Mouse (Mus musculus) CH12.LX (cell line): ENCODE measurements around the gene Tmc3. TPM values are rescaled to one million over a fixed set of nuclear protein-coding genes. Genes with fewer than 3 reads are reported as not detected.

Experiments used
- DNase-seq: peaks from one replicate; pipeline ENCODE4 v3.0.0-alpha.2; 2013; ENCODE audit errors: extremely low read depth
- H3K27ac ChIP-seq: 2 replicates; pipeline ENCODE4 v1.5.1; 2012; ENCODE audit warnings: low read depth, mild to moderate bottlenecking, control low read depth, moderate library complexity; ENCODE audit not compliant: insufficient read depth
- H3K27me3 ChIP-seq: replicated peaks from 2 replicates; pipeline ENCODE3; 2012; ENCODE audit warnings: inconsistent platforms
- H3K36me3 ChIP-seq, 2 experiments: replicated peaks in 1 of 2; 2 replicates each; pipeline versions ENCODE3 to v1.6.1; 2012; ENCODE audit warnings: inconsistent platforms in 1 of 2, low read length in 1 of 2, mild to moderate bottlenecking in 1 of 2, mixed read lengths in 1 of 2, moderate library complexity in 1 of 2; ENCODE audit not compliant: control insufficient read depth in 1 of 2, insufficient read depth in 1 of 2
- H3K4me1 ChIP-seq, 2 experiments: 2 replicates each; pipeline ENCODE4 v1.6.1; 2012; ENCODE audit warnings: inconsistent platforms in 1 of 2, moderate library complexity in 1 of 2; ENCODE audit not compliant: insufficient read depth in 2 of 2, control insufficient read depth in 1 of 2
- H3K4me2 ChIP-seq: 2 replicates; pipeline ENCODE4 v1.6.1; 2012; ENCODE audit warnings: low read depth, mild to moderate bottlenecking, control low read depth; ENCODE audit not compliant: poor library complexity, insufficient read depth, severe bottlenecking
- H3K4me3 ChIP-seq, 3 experiments: fragments of 150-350 bp in 1 of 3; sonication (generic) in 1 of 3; replicated peaks in 1 of 3; 2 replicates each; pipeline versions ENCODE3 to v1.5.1; 2011 to 2012; ENCODE audit warnings: low read depth in 2 of 3, low read length in 2 of 3, mild to moderate bottlenecking in 2 of 3, moderate library complexity in 2 of 3, control low read depth in 1 of 3, improper control_type of control experiment in 1 of 3, inconsistent platforms in 1 of 3, mixed read lengths in 1 of 3; ENCODE audit not compliant: poor library complexity in 1 of 3
- H3K79me2 ChIP-seq: replicated peaks from 2 replicates; pipeline ENCODE4 v1.6.1; 2012; ENCODE audit warnings: mild to moderate bottlenecking, moderate library complexity; ENCODE audit not compliant: control insufficient read depth, poor library complexity, insufficient read depth, severe bottlenecking; ENCODE audit errors: extremely low read depth
- H3K9ac ChIP-seq: 2 replicates; pipeline ENCODE4 v1.6.1; 2012; ENCODE audit warnings: low read depth, mild to moderate bottlenecking, control low read depth, moderate library complexity; ENCODE audit not compliant: insufficient read depth
- H3K9me3 ChIP-seq: replicated peaks from 2 replicates; pipeline ENCODE3; 2012; ENCODE audit warnings: low read length, inconsistent platforms, mixed read lengths
- BHLHE40 ChIP-seq: IDR thresholded peaks from 2 replicates; pipeline ENCODE4 v1.6.1; 2011; ENCODE audit warnings: mild to moderate bottlenecking, low read depth, low read length, improper control_type of control experiment
- CHD1 ChIP-seq: IDR thresholded peaks from 2 replicates; pipeline ENCODE4 v1.6.1; 2012; ENCODE audit warnings: low read depth, low read length, improper control_type of control experiment, inconsistent platforms
- CHD2 ChIP-seq: IDR thresholded peaks from 2 replicates; pipeline ENCODE4 v1.6.1; 2011; ENCODE audit warnings: low read length, improper control_type of control experiment
- CTCF ChIP-seq, 2 experiments: IDR thresholded peaks in 1 of 2; conservative IDR thresholded peaks in 1 of 2; 2 replicates each; pipeline ENCODE4 v1.5.1; 2011 to 2012; ENCODE audit warnings: low read depth in 2 of 2, low read length in 2 of 2, improper control_type of control experiment in 1 of 2, inconsistent platforms in 1 of 2, mild to moderate bottlenecking in 1 of 2, moderate library complexity in 1 of 2
- E2F4 ChIP-seq: IDR thresholded peaks from 2 replicates; pipeline ENCODE4 v1.6.1; 2011; ENCODE audit warnings: low read depth, low read length, improper control_type of control experiment; ENCODE audit not compliant: insufficient replicate concordance
- ELF1 ChIP-seq: IDR thresholded peaks from 2 replicates; pipeline ENCODE4 v1.6.1; 2014; ENCODE audit warnings: low read depth, mild to moderate bottlenecking, inconsistent platforms, low read length, improper control_type of control experiment
- EP300 ChIP-seq: IDR thresholded peaks from 2 replicates; pipeline ENCODE4 v1.6.1; 2011; ENCODE audit warnings: low read length, improper control_type of control experiment
- ETS1 ChIP-seq: conservative IDR thresholded peaks from 2 replicates; pipeline ENCODE4 v1.6.1; 2012; ENCODE audit warnings: low read depth, mild to moderate bottlenecking, inconsistent platforms, low read length, improper control_type of control experiment, moderate library complexity
- GABPA ChIP-seq: IDR thresholded peaks from 2 replicates; pipeline ENCODE4 v1.6.1; 2012; ENCODE audit warnings: low read depth, low read length, improper control_type of control experiment, inconsistent platforms; ENCODE audit not compliant: insufficient replicate concordance
- HCFC1 ChIP-seq: IDR thresholded peaks from 2 replicates; pipeline ENCODE4 v1.6.1; 2012; ENCODE audit warnings: low read depth, mild to moderate bottlenecking, inconsistent platforms, low read length, improper control_type of control experiment
- IRF4 ChIP-seq: IDR thresholded peaks from 2 replicates; pipeline ENCODE4 v1.6.1; 2014; ENCODE audit warnings: low read depth, mild to moderate bottlenecking, inconsistent platforms, low read length, improper control_type of control experiment
- JUN ChIP-seq: IDR thresholded peaks from 2 replicates; pipeline ENCODE4 v1.6.1; 2011; ENCODE audit warnings: low read depth, mild to moderate bottlenecking, low read length, improper control_type of control experiment, moderate library complexity; ENCODE audit not compliant: insufficient read depth
- JUND ChIP-seq: conservative IDR thresholded peaks from 2 replicates; pipeline ENCODE4 v1.6.1; 2011; ENCODE audit warnings: low read depth, low read length, improper control_type of control experiment
- KAT2A ChIP-seq: IDR thresholded peaks from 2 replicates; pipeline ENCODE4 v1.6.1; 2012; ENCODE audit warnings: low read length, improper control_type of control experiment, inconsistent platforms; ENCODE audit not compliant: insufficient replicate concordance
- MAFK ChIP-seq: IDR thresholded peaks from 2 replicates; pipeline ENCODE4 v1.6.1; 2011; ENCODE audit warnings: low read length, improper control_type of control experiment; ENCODE audit not compliant: insufficient replicate concordance
- MAX ChIP-seq: IDR thresholded peaks from 2 replicates; pipeline ENCODE4 v1.6.1; 2011; ENCODE audit warnings: low read length, improper control_type of control experiment
- MAZ ChIP-seq: IDR thresholded peaks from 2 replicates; pipeline ENCODE4 v1.6.1; 2012; ENCODE audit warnings: low read depth, mild to moderate bottlenecking, inconsistent platforms, low read length, improper control_type of control experiment, moderate library complexity
- MEF2A ChIP-seq: IDR thresholded peaks from 2 replicates; pipeline ENCODE4 v1.6.1; 2014; ENCODE audit warnings: low read depth, mild to moderate bottlenecking, inconsistent platforms, low read length, improper control_type of control experiment, borderline replicate concordance
- MXI1 ChIP-seq: IDR thresholded peaks from 2 replicates; pipeline ENCODE4 v1.6.1; 2011; ENCODE audit warnings: mild to moderate bottlenecking, low read depth, low read length, improper control_type of control experiment
- MYC ChIP-seq: IDR thresholded peaks from 2 replicates; pipeline ENCODE4 v1.6.1; 2011; ENCODE audit warnings: low read depth, mild to moderate bottlenecking, improper control_type of control experiment, low read length
- NELFE ChIP-seq: IDR thresholded peaks from 2 replicates; pipeline ENCODE4 v1.6.1; 2011; ENCODE audit warnings: low read depth, low read length, improper control_type of control experiment
- NRF1 ChIP-seq: IDR thresholded peaks from 2 replicates; pipeline ENCODE4 v1.6.1; 2014; ENCODE audit warnings: low read depth, mild to moderate bottlenecking, inconsistent platforms, low read length, improper control_type of control experiment, moderate library complexity
- PAX5 ChIP-seq: IDR thresholded peaks from 2 replicates; pipeline ENCODE4 v1.6.1; 2012; ENCODE audit warnings: low read length, inconsistent platforms, mixed read lengths
- POLR2A ChIP-seq: IDR thresholded peaks from 2 replicates; pipeline ENCODE4 v1.6.1; 2011; ENCODE audit warnings: low read depth, mild to moderate bottlenecking, improper control_type of control experiment, low read length
- POLR2AphosphoS2 ChIP-seq: IDR thresholded peaks from 2 replicates; pipeline ENCODE4 v1.6.1; 2011; ENCODE audit warnings: low read depth, low read length, improper control_type of control experiment
- RAD21 ChIP-seq: IDR thresholded peaks from 2 replicates; pipeline ENCODE4 v1.6.1; 2011; ENCODE audit warnings: low read depth, mild to moderate bottlenecking, low read length, improper control_type of control experiment, moderate library complexity
- RCOR1 ChIP-seq: conservative IDR thresholded peaks from 2 replicates; pipeline ENCODE4 v1.6.1; 2012; ENCODE audit warnings: low read depth, mild to moderate bottlenecking, inconsistent platforms, low read length, improper control_type of control experiment
- SIN3A ChIP-seq: IDR thresholded peaks from 2 replicates; pipeline ENCODE4 v1.6.1; 2012; ENCODE audit warnings: low read length, improper control_type of control experiment, inconsistent platforms
- SMC3 ChIP-seq: IDR thresholded peaks from 2 replicates; pipeline ENCODE4 v1.6.1; 2011; ENCODE audit warnings: low read depth, low read length, improper control_type of control experiment
- TBP ChIP-seq: conservative IDR thresholded peaks from 2 replicates; pipeline ENCODE4 v1.6.1; 2011; ENCODE audit warnings: low read depth, low read length, improper control_type of control experiment
- TCF12 ChIP-seq: IDR thresholded peaks from 2 replicates; pipeline ENCODE4 v1.6.1; 2014; ENCODE audit warnings: low read depth, mild to moderate bottlenecking, inconsistent platforms, low read length, improper control_type of control experiment
- UBTF ChIP-seq: IDR thresholded peaks from 2 replicates; pipeline ENCODE4 v1.6.1; 2012; ENCODE audit warnings: low read depth, mild to moderate bottlenecking, inconsistent platforms, low read length, improper control_type of control experiment, moderate library complexity
- USF1 ChIP-seq: IDR thresholded peaks from 2 replicates; pipeline ENCODE4 v1.6.1; 2014; ENCODE audit warnings: low read depth, mild to moderate bottlenecking, inconsistent platforms, low read length, improper control_type of control experiment
- USF2 ChIP-seq: conservative IDR thresholded peaks from 2 replicates; pipeline ENCODE4 v1.6.1; 2011; ENCODE audit warnings: low read depth, low read length, improper control_type of control experiment
- ZC3H11A ChIP-seq: IDR thresholded peaks from 2 replicates; pipeline ENCODE4 v1.6.1; 2012; ENCODE audit warnings: low read depth, mild to moderate bottlenecking, inconsistent platforms, low read length, improper control_type of control experiment
- ZKSCAN1 ChIP-seq: IDR thresholded peaks from 2 replicates; pipeline ENCODE4 v1.6.1; 2012; ENCODE audit warnings: low read depth, inconsistent platforms, low read length, improper control_type of control experiment, borderline replicate concordance
- ZMIZ1 ChIP-seq: IDR thresholded peaks from 2 replicates; pipeline ENCODE4 v1.6.1; 2012; ENCODE audit warnings: low read depth, mild to moderate bottlenecking, inconsistent platforms, low read length, improper control_type of control experiment
- ZNF384 ChIP-seq: IDR thresholded peaks from 2 replicates; pipeline ENCODE4 v1.6.1; 2012; ENCODE audit warnings: low read depth, low read length, improper control_type of control experiment, inconsistent platforms
- dilution Hi-C: fragments of 300-500 bp; cut with MboI; formaldehyde crosslinking; loops from 2 replicates; pipeline ENCODE4 v1.14.3; 2020; ENCODE audit warnings: low sequenced_read_pairs; ENCODE audit not compliant: extremely low pct_unique_long_range_greater_than_20kb, extremely low pct_ligation_motif_present
- in situ Hi-C: fragments of 300-500 bp; cut with MboI; formaldehyde crosslinking; loops from 3 replicates; pipeline ENCODE4 v1.14.3; 2019; ENCODE audit warnings: low sequenced_read_pairs, low pct_ligation_motif_present, low pct_unique_long_range_greater_than_20kb, mixed read lengths
- polyA plus RNA-seq: library from polyadenylated mRNA; unstranded; fragments of >175 nt; gene quantifications from 2 replicates; pipeline ENCODE4 v1.2.1, GENCODE M21; 2012; ENCODE audit warnings: low read depth; ENCODE audit not compliant: insufficient read length
- total RNA-seq, 2 experiments: library from RNA; depleted of rRNA; stranded (reverse); fragments of 300-350 nt in 1 of 2; fragments of >200 nt in 1 of 2; gene quantifications; 2 replicates each; pipeline ENCODE4 v1.2.3; 2012 to 2014

Tmc3 gene
- total and polyA plus RNA-seq, 3 experiments, result 1.2 to 3.0 (median 2.2) TPM

DNA sequence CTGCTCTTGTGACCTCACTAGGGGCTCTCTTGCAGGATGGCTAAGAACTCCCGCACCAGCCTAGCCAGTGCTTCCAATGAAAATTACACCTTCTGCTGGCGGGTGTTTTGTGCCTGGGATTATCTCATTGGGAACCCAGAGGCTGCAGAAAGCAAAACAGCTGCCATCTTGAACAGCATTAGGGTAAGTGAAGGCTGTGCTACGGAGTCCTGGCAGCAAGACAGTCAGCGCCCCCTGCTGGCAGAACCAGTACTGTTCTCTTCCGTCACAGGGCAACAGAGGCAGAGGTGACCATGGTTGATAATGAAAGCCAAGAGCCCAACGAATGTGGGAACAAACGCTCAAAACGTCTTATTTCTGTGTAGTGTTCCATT is 15.2 kb downstream of the Tmc3 start:
- dilution Hi-C loops (no loop called here), in situ Hi-C loops (loop anchor here (5.0 kb wide), 1 partner anchor 33 kb away; no protein-coding TSS in a partner anchor)
- peak overlapping the region; percentile 62 for H3K4me2 ChIP-seq
- H3K9ac ChIP-seq, result peak overlapping the region; percentile 49
- DNase-seq, result peak; percentile 93
- TF ChIP-seq MAX (no peak), ZMIZ1 (no peak; the same call in 1 of the 2 replicates), JUN (no peak), ZC3H11A (no peak; the same call in 1 of the 2 replicates), PAX5 (no peak), UBTF (no peak), TBP (0 out of 2 replicates have a peak, but pooled peaks have one; percentile 55), IRF4 (peak; percentile 50), SIN3A (peak; percentile 29; the same call in 1 of the 2 replicates), MEF2A (peak; percentile 30; the same call in 1 of the 2 replicates), KAT2A (no peak), POLR2A (no peak), ELF1 (peak; percentile 73), USF2 (no peak), GABPA (no peak), SMC3 (peak; percentile 85), MXI1 (0 out of 2 replicates have a peak, but pooled peaks have one; percentile 55), USF1 (no peak), ETS1 (no peak), NELFE (peak; percentile 42; the same call in 1 of the 2 replicates), ZKSCAN1 (no peak), NRF1 (no peak; the same call in none of the 2 replicates), CHD2 (no peak), CTCF (conservative IDR thresholded peaks at IDR 0.05 in 1 of 2, IDR thresholded peaks at IDR 0.05 in 1 of 2; ENCODE audit: low read depth in 2 of 2, low read length in 2 of 2) (peak; percentile 86 to 93), RCOR1 (no peak), MAFK (no peak), HCFC1 (peak; percentile 32), BHLHE40 (no peak), POLR2AphosphoS2 (no peak), EP300 (no peak), RAD21 (peak; percentile 81), E2F4 (no peak), CHD1 (no peak), MAZ (no peak), TCF12 (peak; percentile 71; the same call in 1 of the 2 replicates), ZNF384 (no peak), JUND (no peak), MYC (no peak)
- no peaks in the 10 kb centered on the region for H3K9me3 ChIP-seq
- peak overlapping the region; percentile 6 to 45 (median 42) for H3K4me3 ChIP-seq
- H3K27ac ChIP-seq, result peak overlapping the region; percentile 80
- no peaks in the 10 kb centered on the region for H3K27me3 ChIP-seq
- peaks cover 28 to 62% of the 10 kb centered on the region in 2 experiments for H3K4me1 ChIP-seq
- no peaks in the 10 kb centered on the region for H3K79me2 ChIP-seq
- peaks cover 0 to 31% of the 10 kb centered on the region in 2 experiments for H3K36me3 ChIP-seq
